Mouse (Mus musculus): ENCODE data around the gene Klhl25. TPM values are rescaled to one million over a fixed set of nuclear protein-coding genes. Genes with fewer than 3 reads are reported as not detected.
"Not testable (repeated sequence)": the region's sequence is repeated elsewhere in the genome, so short reads cannot be mapped to it uniquely, and the experiment has no call there.

Klhl25 gene
- total RNA-seq, 2 experiments from 2014 or later, result 6.8 to 10.4 TPM

DNA sequence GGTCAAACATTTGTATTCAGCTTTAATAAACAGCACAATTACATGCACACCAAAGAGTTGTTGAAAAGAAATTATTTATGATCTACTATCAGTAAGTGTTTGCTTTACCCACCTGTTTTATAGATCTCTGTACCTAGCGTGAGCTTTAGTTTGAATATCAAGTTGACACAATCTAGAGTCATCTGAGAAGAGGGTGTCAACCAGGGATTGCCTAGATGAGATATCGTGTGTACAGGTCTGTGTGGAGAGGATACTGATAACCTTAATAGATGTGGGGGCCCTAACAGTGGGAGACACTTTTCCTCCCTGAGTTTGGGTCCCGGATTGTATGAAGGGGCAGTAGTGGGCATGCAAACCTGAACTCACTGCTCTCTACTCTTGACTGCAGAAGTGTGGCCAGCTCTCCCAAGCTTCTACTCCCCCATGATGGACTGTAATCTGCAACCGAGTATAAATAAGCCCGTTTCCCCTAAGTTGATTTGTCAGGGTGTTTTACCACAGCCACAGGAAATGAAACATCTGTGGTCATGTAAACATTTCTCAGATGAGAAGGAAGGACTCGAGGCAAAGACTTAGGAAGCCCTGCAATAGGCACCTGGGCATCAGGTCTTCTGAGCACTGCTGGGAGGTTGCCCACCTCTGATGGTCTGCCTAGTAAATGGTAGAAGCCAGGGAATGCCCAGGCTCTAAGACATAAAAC, 13.0 kb upstream of the Klhl25 start:
- intact Hi-C loops (cut with DNase I), result not testable (repeated sequence)

DNA sequence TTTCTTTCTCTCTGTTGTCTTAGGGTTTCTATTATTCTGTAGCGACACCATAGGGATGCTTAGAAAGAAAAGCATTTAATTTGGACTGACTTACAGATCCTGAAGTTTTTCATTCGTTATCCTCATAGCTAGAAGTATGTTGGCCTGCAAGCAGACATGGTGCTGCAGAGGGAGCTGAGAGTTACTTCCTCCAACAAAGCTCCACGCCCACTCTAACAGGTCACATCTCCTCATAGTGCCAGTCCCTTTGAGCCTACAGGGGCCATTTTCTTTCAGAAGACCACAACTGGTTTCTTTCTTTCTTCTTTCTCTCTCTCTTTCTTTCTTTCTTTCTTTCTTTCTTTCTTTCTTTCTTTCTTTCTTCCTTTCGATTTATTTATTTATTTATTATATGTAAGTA, 8.0 kb upstream of the Klhl25 start:
- intact Hi-C loops (cut with DNase I), result no loop called here
- DNase-seq (ENCODE audit: low spot score in 2 of 2), result no peak

More for the DNA sequence above, 13.0 kb upstream of the Klhl25 start:
- not testable (repeated sequence) for DNase-seq (ENCODE audit: low spot score in 2 of 2)

DNA sequence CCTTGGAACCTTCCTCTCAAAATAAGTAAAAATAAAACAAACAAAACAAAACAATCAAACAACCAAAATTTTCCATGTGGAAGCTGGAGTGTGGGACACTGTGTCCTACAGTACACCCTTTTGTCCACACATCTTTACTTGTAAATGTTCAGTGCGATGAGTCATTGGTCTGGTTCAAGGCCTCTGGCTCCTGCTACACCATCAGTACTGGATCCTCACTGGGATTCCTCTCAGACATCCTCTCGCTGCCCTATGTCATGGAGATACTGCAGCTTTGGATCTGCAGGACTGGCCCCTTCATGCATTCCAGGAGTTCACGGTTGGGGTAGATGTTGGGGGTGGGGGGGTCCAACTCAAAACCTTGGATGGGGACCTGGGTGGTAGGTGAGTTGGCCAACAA, 5.8 kb upstream of the Klhl25 start:
- no peak for DNase-seq (ENCODE audit: low spot score in 2 of 2)
- intact Hi-C loops (cut with DNase I), result no loop called here

GRCm38 (mm10) chr7:75845936-75846335, 2.2 kb upstream of the Klhl25 start:
- intact Hi-C loops (cut with DNase I), result no loop called here
- no peak for DNase-seq (ENCODE audit: low spot score in 2 of 2)

DNA sequence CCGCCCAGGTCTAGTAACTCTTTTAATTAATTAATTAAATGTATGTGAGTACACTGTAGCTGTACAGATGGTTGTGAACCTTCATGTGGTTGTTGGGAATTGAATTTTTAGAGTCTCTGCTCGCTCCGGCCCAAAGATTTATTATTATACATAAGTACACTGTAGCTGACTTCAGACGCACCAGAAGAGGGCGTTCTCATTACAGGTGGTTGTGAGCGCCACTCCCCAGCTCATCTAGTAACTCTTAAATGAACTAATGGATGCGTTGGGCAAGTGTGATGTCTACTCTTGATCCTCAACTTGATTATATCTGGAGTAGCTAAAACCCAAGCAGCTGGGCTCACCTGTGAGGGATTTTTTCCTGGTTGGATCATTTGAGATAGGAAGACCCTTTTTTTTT, 1.2 kb upstream of the Klhl25 start:
- intact Hi-C loops (cut with DNase I), result no loop called here
- no peak for DNase-seq (ENCODE audit: low spot score in 2 of 2)

DNA sequence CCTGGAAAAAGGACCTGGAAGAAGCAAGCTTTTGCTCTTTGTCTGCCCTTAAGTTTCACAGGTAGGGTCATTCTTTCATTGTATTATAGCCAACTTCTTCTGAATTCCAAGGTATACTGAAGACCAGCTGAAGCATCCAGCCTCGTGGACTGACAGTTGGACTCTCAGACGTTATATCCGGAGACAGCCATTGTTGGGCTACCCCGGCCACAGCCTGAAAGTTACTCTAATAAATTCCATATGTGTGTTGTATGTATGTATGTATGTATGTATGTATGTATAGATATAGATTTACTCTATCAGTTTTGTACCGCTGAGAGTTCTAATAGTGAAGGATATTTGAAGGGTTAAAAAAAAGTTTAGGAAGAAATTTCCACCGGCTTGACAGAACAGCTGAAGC, 621 bp upstream of the Klhl25 start:
- intact Hi-C loops (cut with DNase I), result no loop called here
- DNase-seq (ENCODE audit: low spot score in 2 of 2), result no peak

DNA sequence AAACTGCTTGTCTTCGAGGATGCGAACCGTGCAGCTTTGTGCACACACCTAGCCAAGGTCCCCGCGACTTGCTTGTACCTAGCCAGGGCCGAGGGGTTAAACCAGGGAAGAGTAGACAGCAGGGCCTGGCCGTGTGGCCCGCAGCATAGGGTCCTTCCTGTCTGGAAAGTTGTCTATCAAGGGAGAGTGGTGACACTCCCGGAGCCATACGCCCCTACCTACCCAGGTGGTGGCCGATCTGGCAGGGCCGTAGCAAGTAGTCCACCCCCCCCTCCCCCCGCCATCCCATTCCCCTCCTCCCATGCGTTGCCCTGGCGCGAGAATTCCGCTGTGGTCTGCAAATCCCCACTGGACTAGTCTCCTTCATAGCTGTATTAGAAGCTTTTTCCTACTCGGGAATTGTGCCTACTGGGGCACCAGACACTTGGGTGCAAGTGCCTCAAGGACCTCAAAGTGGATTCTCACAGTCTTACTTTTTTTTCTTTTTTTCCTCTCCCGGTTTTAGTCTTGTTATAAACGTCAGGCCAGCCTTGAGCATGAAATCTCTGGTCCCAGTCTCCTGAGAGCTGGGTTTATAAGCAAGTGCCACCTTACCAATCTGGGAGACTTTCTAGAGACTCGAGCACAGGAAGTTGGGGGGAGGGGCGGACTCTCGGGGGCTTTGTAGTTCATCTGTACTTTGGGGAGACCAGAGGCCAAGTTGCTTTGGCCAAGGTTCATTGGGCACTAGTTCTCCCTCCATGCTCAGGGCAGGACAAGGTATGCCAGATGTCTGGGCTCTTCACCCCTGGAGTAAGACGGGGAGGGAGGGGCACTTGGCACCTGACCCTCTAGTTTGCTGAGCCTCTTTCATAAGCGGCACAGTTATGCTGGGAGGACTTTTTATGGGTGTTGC, 913 bp downstream of the Klhl25 start:
- intact Hi-C loops (cut with DNase I), result no loop called here
- no peak for DNase-seq (ENCODE audit: low spot score in 2 of 2)

DNA sequence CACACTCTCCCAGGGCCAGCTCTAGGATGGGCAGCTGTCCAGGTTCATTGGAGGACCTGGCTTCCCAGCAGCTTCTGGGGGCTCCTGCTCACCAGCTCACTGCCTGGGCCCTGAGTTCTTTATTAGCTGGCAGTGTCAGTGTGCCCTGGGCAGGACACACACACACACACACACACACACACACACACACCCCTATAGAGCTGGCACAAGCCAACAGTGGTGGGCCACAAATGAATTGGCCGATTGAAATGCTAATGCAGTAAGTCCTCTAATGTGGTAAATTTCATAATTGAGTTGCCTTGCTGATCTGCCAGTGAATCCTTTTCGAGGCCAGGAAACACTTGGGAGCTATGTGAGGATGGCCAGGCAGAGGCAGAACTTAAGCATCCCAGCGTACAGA, 2.3 kb downstream of the Klhl25 start:
- intact Hi-C loops (cut with DNase I); DNase-seq (ENCODE audit: low spot score in 2 of 2): not testable (repeated sequence)

DNA sequence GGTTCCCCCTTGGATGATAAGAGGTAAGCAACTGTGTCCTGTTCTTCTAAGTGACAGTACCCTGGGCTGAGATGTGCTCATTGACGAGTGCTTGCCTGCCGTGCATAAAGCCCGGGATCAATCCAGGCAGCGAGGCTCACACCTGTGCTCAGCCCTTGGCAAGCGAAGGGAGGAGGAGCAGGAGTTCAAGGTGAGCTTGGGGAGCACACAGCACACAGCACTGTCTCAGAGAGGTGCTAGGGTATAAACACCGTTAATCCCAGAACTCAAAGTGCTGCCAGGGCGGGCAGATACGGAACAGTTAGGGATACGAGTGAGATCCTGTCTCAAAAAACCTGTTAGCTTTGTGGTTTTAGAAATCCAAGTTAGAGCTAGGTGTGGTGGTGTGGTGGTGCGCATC, 3.2 kb downstream of the Klhl25 start:
- DNase-seq (ENCODE audit: low spot score in 2 of 2), result no peak
- intact Hi-C loops (cut with DNase I), result no loop called here

DNA sequence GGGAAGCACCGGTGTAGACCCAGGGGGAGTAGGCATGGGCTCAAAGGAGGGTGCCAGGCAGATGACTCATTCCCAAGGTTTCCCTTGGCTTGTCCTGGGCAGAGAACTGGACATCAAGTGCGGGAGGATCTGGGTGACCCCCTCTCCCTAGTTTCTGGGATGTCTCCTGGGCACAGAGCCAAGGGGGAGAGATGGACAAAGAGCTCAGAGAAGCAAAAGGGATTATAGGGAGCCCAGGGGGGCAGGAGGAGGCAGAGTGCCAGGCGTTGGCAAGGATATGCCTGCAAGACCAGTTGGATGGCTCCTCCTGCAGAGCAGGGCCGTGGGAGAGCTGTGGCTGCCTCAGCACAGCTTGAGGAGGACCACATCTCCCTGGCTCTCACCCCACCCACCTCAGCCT, 4.3 kb downstream of the Klhl25 start:
- intact Hi-C loops (cut with DNase I), result no loop called here
- peak; percentile 44 to 50 for DNase-seq (ENCODE audit: low spot score in 2 of 2)

DNA sequence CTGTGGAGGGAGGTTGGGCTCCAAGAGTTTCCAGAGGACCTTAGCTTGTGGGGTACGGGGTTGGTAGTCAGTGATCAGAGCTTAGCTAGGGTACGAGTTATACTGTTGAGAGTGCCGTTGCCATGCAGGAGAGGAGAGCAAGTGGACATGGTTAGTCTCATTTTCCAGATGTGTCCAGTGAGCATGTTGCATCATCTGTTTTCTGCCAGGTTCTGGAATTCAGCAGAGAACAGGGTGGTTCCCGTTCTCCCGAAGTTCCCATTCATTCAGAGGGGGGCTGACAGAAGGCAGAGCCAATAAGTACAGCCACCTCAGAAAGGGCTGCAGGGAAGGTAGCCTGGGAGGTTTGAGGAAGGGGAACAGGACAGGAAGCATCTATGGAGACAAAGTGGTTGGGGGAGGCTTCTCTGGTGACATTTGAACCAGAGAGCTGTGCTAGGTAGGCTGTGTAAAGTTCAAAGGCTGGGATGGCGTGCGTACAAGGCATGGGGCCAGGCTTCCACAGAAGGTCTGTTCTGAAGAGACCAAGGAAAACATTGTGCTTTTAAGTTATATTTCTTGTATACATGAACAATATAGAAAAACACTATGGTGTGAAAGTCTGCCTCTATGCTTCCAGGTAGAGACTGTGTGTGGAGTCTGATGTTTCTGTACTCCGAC, 5.2 kb downstream of the Klhl25 start:
- no peak for DNase-seq (ENCODE audit: low spot score in 2 of 2)

DNA sequence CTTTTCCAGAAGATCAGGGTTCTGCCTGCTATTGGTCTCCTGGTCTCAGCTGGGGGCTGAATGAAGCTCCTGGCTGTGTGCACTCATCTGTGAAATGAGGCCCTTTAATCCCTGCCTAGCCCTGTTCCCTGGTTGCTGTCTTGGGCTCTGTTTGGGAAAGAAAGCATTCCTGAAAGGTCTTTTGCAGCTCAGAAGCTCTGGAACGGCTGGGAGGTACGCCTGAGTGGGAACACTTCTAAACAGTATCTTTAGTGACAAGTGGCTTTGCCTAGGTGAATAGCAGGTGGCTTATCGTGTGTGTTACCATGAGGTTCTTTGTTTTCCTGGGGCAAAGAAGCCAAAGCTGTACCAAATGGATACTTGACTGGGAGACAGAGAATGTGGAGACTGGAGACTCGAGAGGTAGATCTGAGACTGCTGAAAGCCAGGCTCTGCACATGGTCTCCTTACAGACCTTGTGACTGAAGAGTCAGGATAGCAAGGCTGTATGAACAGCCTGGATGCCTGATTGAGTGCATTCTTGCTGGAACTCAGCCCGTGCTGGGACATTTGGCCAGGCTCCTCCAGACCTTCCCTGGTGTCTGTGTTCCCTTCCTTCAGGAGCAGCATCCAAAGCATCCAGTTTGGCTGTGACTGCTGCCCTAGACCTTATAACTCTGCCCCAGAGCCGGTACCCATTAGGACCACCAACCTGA, 6.3 kb downstream of the Klhl25 start:
- no peak for DNase-seq (ENCODE audit: low spot score in 2 of 2)
- intact Hi-C loops (cut with DNase I), result no loop called here

More for the DNA sequence above, 5.2 kb downstream of the Klhl25 start:
- intact Hi-C loops (cut with DNase I), result no loop called here

- no peak for DNase-seq (ENCODE audit: low spot score in 2 of 2)
- intact Hi-C loops (cut with DNase I), result no loop called here
Observed at GRCm38 (mm10) chr7:75855028-75855427, 6.9 kb downstream of the Klhl25 start.

GRCm38 (mm10) chr7:75856259-75856658, 8.1 kb downstream of the Klhl25 start:
- no peak for DNase-seq (ENCODE audit: low spot score in 2 of 2)
- intact Hi-C loops (cut with DNase I), result no loop called here

DNA sequence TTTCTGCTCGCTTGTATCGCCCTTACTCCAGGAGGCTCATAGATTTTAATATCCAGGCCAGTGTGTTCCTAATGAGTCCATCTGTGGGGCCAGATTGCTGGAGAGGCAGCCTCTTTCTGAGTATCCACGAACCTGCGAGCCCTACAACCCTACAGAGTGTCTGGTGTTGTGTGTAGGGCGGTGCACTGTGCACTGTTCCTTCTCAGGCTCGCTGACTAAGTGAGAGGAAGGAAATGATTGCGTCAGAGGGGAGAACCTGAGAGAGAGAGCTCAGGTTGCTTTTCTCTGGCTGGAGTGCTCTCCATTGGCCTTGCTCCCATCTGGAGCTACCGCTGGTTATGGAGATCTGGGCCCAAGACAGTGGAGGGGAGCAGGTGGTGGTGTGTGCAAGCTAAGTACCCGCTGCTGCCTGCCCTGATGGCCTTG, 11.7 kb downstream of the Klhl25 start:
- intact Hi-C loops (cut with DNase I), result no loop called here
- DNase-seq (ENCODE audit: low spot score in 2 of 2), result no peak

DNA sequence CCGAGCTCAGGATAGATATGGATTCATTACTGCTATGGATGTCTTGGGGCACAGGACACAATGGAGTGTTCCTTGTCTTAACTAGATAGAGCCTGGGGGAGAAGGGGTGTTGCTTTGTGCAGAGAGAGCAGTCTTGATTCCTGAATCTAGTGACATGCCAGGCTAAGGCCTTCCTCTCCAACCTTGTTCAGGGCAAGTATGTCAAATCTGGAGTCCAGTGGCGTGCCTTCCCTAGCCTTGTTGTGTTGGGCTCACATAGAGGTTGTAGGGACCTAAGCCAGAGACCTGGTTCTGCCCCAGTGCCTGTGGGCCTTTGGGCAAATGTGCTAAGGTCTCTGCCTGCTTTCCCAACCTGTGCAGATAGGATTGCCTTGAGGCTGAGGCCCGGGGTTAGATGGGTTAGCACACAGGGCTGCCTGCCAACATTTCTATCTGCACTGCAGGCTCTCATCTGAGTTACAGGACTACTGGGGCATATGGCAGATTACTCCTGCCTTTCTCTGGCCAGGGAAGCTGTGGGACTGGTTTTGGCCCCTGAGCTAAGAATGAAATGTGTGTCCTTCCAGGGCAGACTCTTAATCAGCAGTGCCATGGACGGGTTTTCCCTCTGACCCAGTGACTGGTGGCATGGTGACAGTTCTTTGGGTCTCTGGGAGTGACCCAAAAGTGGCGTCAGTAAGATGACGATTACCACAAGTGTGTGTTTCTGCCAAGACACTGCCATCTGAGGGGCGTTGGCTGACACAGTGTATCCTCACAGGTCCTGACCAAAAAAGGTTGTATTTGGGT, 13.7 kb downstream of the Klhl25 start:
- not testable (repeated sequence) for DNase-seq (ENCODE audit: low spot score in 2 of 2)
- intact Hi-C loops (cut with DNase I), result loop anchor here (1.0 kb wide), 1 partner anchor 101 kb away; no protein-coding TSS in a partner anchor

DNA sequence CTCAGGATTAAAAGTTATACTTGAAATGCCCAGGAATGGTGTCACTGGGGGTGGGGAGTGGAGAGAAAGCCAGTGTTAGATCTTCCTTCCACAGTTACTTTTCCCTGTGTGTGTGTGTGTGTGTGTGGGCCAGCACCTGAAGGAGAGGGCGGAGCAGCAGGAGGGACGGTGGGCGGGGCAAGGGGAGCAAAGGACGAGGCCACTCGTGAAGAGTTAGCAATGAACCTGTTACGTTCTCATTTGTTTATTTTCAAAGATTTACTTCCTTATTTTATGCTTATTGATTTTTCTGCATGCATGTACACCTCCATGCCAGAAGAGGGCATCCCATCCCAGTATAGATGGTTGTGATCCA, 14.3 kb downstream of the Klhl25 start:
- intact Hi-C loops (cut with DNase I), result loop anchor here (1.0 kb wide), 1 partner anchor 101 kb away; no protein-coding TSS in a partner anchor
- DNase-seq (ENCODE audit: low spot score in 2 of 2), result not testable (repeated sequence)

GRCm38 (mm10) chr7:75863248-75863911, 15.3 kb downstream of the Klhl25 start:
- DNase-seq (ENCODE audit: low spot score in 2 of 2); intact Hi-C loops (cut with DNase I): not testable (repeated sequence)

Data from left cerebral cortex, postnatal 36 days (tissue).